Mouse (Mus musculus) ovary, postnatal 10 days (tissue): Measurements from ENCODE around the gene Dusp2.

Experiments
- DNase-seq: peaks from one replicate; pipeline ENCODE4 v3.0.0; 2022; ENCODE audit warnings: low spot score

Dusp2 gene

DNA sequence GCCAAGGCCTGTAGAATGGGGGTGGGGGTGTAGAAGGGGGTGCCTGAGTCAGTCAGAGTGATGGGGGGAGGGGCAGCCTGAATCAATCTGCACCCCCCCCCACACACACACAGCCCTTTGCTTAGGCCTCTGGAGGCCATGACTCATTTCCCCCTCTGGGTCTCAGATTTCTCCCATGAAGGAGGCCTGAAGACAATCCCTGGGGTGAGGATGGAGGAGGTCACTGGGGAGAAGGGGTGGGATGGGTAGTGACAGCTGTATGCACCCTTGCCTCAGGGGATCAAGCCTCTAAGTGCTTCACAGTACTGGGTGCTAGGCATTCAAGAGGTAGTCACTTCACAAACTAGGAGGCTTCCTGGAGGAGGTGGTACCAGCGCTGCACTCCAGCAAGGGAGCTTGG is 12.3 kb upstream of the Dusp2 start:
- DNase-seq: no peak

- no peak for DNase-seq
Observed at GRCm38 (mm10) chr2:127324456-127324855, 11.5 kb upstream of the Dusp2 start.

GRCm38 (mm10) chr2:127328090-127328851 is 7.7 kb upstream of the Dusp2 start:
- no peak for DNase-seq

GRCm38 (mm10) chr2:127332807-127333570 is 3.0 kb upstream of the Dusp2 start:
- no peak for DNase-seq

DNA sequence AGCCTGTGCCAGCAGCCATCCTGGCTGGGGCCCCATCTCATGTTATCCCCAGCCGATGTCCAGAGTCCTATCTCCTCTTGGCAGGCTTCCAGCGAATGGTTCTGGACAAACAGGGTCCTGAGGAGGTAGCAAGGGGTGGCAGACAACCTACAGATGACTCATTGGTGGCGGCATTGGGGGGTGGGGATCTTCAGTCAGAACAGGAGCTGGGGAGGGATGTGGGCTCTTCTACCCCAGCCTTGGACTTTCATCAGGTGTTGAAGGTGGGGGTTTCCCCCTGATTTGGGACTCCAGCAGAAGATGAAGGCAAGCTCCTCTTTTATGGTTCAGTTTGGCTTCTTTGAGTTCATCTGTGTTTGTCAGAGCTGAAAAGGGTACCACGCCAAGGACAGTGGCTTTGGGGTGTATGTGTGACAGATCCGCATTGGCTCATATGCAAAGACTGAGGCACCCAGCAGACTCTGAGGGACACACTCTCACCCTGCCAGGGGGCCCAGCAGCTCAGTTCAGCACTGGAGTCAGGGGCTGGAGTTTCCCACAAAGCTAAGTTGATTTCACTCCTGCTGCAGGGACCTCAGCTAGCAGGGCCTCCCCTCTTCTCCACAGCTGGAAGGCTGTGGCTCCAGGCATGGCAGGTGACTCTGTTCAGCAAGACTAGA is 1.9 kb upstream of the Dusp2 start:
- no peak for DNase-seq

DNA sequence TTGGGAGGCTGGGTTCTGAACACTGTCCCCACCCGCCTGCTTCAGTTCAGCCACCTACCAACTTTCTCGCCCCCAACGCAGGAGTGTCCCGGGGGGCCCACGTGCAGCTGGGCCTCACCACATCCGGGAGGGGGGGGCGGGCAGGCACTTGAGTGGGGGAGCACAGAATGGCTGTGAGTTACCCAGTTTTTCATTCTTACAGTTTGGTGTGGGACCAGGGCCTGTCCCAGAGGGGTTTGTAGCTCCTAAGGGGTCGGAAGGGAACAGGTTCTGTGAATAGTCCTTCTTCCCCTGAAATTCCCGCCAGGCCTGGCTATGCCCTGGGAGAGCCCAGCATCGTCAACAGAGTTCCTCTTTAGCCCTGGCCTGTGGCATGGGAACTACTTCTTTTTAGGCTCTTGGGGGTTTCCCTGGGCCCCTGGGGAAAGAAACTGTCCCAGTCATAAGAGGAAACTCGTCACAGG is 849 bp upstream of the Dusp2 start:
- DNase-seq: no peak

DNA sequence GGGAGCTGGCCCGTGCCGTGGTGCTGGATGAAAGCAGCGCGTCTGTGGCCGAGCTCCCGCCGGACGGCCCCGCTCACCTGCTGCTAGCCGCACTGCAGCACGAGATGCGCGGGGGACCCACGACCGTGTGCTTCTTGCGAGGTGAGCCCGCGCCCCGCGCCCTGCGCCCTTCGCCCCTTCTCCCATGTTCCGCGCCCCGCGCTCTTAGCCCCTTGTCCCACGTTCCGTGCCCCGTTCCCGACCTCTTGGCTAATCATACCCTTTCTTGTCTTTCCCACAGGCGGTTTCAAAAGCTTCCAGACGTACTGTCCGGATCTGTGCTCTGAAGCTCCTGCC is 506 bp downstream of the Dusp2 start:
- DNase-seq: no peak

- DNase-seq: no peak
Observed at GRCm38 (mm10) chr2:127336885-127337284, 926 bp downstream of the Dusp2 start.

DNA sequence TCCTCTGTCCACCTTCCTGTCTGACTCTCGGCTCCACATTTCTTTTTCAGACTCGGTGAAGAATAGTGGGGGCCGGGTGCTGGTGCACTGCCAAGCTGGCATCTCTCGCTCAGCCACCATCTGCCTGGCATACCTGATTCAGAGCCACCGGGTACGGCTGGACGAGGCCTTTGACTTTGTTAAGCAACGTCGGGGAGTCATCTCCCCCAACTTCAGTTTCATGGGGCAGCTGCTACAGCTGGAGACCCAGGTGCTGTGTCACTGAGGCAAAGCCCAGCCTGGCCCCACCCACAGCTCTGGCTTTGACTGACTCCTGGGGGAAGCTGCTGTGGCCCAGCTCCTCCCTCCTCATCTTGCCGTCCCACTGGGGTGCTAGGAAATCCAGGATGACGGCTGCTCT is 1.6 kb downstream of the Dusp2 start:
- DNase-seq: no peak

- no peak for DNase-seq
Observed at GRCm38 (mm10) chr2:127338012-127338411, 2.1 kb downstream of the Dusp2 start.

DNA sequence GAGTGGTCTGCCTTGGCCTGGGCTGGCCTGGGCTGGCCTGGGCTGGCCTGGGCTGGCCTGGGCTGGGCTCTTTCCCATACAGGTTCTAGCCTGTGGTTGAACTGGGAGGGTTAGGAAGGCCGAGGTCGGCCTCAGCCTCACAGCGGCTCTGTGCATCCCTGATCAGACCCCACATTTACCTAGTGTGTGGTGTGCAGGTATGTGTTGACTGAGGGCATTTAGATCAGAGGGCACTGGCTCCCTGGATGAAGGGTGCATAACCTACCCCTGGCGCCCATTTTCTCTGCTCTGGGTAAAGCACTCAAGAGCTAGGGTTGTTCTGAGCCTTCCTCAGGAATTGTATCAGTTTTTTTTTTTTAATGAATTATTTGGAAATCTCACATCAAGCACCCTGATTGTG is 2.5 kb downstream of the Dusp2 start, which contains the start of gene Astl:
TSS of gene Astl (plus strand) at position 224 of the 400 bp plus-strand sequence.
- no peak for DNase-seq

DNA sequence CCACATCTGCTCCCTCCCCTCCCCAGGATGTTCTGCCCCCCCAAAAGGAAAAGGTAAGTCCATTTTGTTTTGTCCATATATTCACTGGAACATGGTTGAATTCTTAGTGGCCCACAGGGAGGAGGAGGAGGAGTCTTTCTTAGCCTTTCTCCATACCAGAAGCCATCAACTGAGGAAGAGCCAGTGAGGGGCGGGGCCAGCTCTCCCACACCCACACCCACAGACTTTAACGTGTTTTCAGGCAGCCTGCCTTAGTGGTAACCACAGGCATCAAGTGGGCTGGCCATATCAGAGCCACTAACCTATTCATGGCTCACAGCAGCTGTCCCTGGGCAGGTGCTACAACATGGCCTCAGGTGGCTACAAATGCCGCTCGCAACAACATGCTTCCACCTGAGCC is 2.9 kb downstream of the Dusp2 start:
- no peak for DNase-seq

GRCm38 (mm10) chr2:127339262-127339661 is 3.3 kb downstream of the Dusp2 start:
- no peak for DNase-seq

DNA sequence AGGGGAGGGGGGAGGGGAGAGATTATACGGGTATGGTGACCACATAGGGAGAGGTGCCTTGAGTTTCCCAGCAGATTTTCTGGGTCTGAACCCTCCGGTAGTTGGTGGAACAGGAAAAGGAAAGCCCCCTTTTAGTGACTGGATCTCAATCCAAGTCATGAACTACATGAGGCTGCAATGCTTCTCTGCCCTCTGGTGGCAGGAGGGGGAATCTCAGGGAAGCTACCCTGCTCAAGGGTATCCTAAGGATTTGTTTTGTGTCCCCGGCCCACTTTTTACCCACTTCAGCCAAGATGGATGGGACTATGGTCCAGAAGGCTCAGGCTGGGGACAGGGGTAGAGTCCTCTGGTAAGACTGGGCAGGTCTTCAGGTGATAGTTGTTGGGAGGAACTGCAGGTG is 5.2 kb downstream of the Dusp2 start:
- peak; percentile 15 for DNase-seq

DNA sequence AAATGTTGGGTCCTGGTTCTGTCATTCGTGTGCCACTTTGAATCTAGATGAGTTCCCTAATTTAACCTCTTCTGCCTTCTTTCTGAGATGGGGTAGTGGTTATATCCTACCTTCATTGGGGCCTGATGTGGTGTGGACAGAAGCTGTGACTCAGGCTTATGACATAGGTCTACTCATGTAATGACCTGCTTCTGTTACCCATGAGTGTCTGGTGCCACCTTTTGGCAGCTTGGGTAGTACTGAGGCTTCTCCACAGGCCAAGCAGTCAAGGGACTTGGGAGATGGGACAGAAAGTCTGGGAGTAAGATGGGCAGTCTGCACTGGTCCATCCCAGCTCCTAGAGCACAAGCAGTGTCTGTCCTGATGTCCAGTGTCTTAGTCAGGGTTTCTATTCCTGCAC is 10.4 kb downstream of the Dusp2 start:
- DNase-seq: no peak

DNA sequence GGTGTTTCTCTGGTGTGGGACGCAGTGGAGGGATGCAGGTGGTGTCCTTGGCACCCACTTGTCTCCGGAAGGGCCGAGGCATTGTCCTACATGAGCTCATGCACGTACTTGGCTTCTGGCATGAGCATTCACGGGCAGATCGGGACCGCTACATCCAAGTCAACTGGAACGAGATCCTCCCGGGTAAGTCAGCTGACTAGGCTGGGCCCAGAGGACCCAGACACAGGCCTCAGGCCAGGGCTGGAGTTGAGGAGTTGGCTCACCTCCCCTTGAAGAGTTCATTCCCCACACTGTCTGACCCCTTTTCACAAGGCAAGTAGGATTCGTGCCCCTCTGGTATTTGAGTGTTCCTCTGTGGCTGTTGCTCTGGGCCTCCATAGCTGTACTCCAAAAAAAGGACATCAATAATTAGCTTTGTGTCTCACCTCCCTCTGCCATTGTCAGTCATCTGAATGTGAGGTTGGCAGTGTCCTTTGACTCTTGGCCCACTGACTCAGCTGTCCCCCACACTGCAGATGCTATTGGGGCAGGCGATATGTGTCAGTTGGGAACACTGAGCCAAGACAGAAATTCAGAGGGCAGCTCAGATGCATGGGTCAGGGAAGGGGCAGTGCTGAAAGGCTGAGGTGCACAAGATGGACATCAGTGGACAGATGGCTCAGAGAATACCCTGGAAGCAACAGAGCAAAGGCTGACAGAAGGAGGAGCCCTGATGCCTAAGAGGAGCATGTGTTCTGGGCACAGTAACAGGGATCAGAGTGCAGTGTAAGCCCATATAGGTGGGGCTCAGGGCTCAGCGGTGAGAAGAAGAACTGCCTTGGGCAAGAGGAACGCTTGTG is 11.4 kb downstream of the Dusp2 start:
- DNase-seq: no peak

GRCm38 (mm10) chr2:127353881-127354280 is 17.9 kb downstream of the Dusp2 start:
- no peak for DNase-seq

DNA sequence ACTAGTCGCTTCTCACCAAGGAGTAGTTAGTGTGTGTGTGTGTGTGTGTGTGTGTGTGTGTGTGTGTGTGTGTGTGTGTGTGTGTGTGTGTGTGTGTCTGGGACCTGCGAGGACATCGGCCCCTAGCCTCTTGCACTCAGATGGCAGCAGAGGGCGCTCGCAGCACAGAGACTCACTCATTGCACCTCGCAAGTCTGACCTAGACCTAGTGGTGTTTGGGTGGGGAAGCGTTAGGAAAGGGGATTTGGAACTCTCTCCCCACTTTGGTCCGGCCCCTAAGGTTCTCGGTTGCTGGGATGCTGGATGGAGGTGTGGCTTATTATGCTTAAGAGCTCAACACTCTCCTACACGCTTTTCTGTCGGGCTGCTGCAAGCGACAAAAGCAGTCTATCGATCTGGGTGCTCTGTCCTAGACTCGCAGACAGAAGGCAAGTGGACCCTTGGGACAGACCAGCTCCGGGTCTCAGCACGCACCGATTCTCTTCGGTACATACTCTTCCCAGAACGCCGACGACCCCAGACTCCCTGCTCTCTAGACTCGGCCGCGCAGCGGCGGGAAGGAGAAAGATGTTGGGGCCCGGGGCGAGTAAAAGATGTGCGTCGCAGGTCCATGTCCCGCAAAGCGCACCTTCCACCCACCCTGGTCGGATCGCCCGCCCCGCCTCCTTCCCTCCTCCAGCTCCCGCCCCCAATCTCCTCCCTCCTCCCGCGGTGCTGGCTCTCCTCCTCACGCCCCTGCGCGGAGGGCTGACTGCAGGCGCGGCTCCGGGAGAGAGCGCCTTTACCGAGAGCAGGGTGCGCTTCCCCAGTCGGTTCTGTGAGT is 26.7 kb downstream of the Dusp2 start, which contains the start of gene Adra2b:
TSS of gene Adra2b (plus strand) at position 750 of the 823 bp plus-strand sequence.
- DNase-seq: peak; percentile 55

DNA sequence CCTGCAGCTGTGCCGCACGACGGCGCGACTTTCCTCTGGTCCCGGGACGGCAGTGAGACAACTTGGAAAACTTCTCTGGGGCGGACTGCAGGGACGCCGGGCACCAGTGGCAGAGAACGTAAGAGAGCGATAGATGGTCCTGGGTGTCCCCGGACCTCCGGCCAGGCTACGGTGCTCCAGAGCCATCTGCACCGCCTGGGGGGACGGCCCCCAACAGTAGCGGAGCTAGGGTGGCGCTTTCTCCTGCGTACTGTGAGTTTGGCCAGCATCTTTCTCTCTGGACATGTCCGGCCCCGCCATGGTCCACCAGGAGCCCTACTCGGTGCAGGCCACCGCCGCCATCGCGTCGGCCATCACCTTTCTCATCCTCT is 27.3 kb downstream of the Dusp2 start:
- DNase-seq: no peak

- no peak for DNase-seq
Observed at GRCm38 (mm10) chr2:127363696-127364095, 27.7 kb downstream of the Dusp2 start.

GRCm38 (mm10) chr2:127364452-127364851 is 28.5 kb downstream of the Dusp2 start:
- no peak for DNase-seq
